Mouse (Mus musculus) midbrain, embryonic 14.5 days (tissue): ENCODE results near the gene Hsdl2. TPM values are rescaled to one million over a fixed set of nuclear protein-coding genes. Genes with fewer than 3 reads are reported as not detected.
A peak's percentile ranks its signal among the peaks of the same experiment; 100 is the strongest.

Experiments used
- ATAC-seq: fragments of 200-750 bp; cut with Nextera tagmentation; 2 replicates; pipeline ENCODE4 v1.8.0; 2017; ENCODE audit warnings: moderate number of reproducible peaks, moderate library complexity; ENCODE audit not compliant: low FRiP score, low TSS enrichment
- DNase-seq: peaks from one replicate; pipeline ENCODE4 v3.0.0-alpha.2; 2015
- H3K27ac ChIP-seq: fragments of 300-500 bp; sonication (generic); replicated peaks from 2 replicates; pipeline ENCODE4 v1.5.1; 2014; ENCODE audit warnings: mild to moderate bottlenecking, low read depth, low read length, moderate library complexity
- H3K27me3 ChIP-seq: fragments of 300-500 bp; sonication (generic); 2 replicates; pipeline ENCODE4 v1.6.1; 2014; ENCODE audit warnings: low read length, control low read depth, mixed read lengths; ENCODE audit not compliant: control insufficient read depth, insufficient read depth
- H3K36me3 ChIP-seq: fragments of 300-500 bp; sonication (generic); 2 replicates; pipeline ENCODE4 v1.6.1; 2014; ENCODE audit warnings: low read length, control low read depth; ENCODE audit not compliant: control insufficient read depth, insufficient read depth
- H3K4me1 ChIP-seq: fragments of 300-500 bp; sonication (generic); 2 replicates; pipeline ENCODE4 v1.6.1; 2014; ENCODE audit warnings: mild to moderate bottlenecking, antibody characterized with exemption, low read length, control low read depth; ENCODE audit not compliant: control insufficient read depth, insufficient read depth
- H3K4me2 ChIP-seq: fragments of 300-500 bp; sonication (generic); 2 replicates; pipeline ENCODE4 v1.6.1; 2014; ENCODE audit warnings: mild to moderate bottlenecking, low read length, moderate library complexity
- H3K4me3 ChIP-seq: fragments of 300-500 bp; sonication (generic); replicated peaks from 2 replicates; pipeline ENCODE4 v1.5.1; 2014; ENCODE audit warnings: low read depth, low read length
- H3K9ac ChIP-seq: fragments of 300-500 bp; sonication (generic); replicated peaks from 2 replicates; pipeline ENCODE4 v1.6.1; 2014; ENCODE audit warnings: mild to moderate bottlenecking, low read length, moderate library complexity
- H3K9me3 ChIP-seq: fragments of 300-500 bp; sonication (generic); 2 replicates; pipeline ENCODE4 v1.6.1; 2016; ENCODE audit warnings: low read length, control low read depth, mixed read lengths; ENCODE audit not compliant: control insufficient read depth
- WGBS: fragments of 180-500 bp; shearing (Covaris S2); extraction: QIAGEN DNeasy Blood & Tissue Kit; methylation state at CpG from one replicate; pipeline ENCODE4 v1.1.7; 2014; 5-methylcytosine and 5-hydroxymethylcytosine counted together
- polyA plus RNA-seq: library from polyadenylated mRNA; unstranded; fragments of >200 nt; fragmentation: Nextera tagmentation; extraction: Ambion mirVana; gene quantifications from 2 replicates; pipeline ENCODE4 v1.2.1, GENCODE M21; 2014

The Hsdl2 gene
- polyA plus RNA-seq, 1 experiment from 2014 or later: 31.7 TPM

DNA sequence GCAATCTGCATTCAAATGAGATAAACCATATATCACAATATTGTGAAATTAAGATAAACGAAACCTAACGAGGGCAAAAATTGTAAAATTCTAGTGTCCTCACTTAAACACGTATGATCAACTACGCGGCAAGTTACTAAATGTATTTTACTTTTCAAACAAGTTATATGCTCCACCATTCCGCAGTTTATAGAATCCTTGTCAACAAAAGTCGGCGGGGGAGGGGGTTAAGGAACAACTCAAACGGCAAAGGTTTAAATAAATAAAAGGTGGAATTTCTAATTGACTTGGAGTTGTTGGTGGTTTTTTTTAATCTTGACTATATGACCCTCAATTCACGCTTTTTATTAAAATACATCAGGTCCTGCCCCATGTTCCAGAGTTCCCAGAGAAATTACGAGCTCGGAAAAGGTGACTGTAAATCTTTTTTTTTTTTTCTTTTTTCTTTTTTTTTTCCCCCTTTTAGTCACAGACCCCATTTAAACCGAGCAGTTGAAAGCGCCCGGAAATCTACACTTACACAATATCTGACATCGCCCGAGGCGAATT is 33.3 kb upstream of the Hsdl2 start:
- no peaks in the 10 kb centered on the region for H3K27me3 ChIP-seq
- H3K9ac ChIP-seq: peak overlapping the region; percentile 91
- peak overlapping the region; percentile 90; the same call in 1 of the 2 replicates for H3K27ac ChIP-seq
- DNase-seq: peak; percentile 18
- peak overlapping the region; percentile 84 for H3K4me3 ChIP-seq
- no peaks in the 10 kb centered on the region for H3K9me3 ChIP-seq
- H3K4me2 ChIP-seq: peak overlapping the region; percentile 74
- peaks cover 7% of the 10 kb centered on the region for H3K4me1 ChIP-seq
- no peak for ATAC-seq
- no peaks in the 10 kb centered on the region for H3K36me3 ChIP-seq
- 8% methylated on average over 18 of the region's 18 CpGs for WGBS

DNA sequence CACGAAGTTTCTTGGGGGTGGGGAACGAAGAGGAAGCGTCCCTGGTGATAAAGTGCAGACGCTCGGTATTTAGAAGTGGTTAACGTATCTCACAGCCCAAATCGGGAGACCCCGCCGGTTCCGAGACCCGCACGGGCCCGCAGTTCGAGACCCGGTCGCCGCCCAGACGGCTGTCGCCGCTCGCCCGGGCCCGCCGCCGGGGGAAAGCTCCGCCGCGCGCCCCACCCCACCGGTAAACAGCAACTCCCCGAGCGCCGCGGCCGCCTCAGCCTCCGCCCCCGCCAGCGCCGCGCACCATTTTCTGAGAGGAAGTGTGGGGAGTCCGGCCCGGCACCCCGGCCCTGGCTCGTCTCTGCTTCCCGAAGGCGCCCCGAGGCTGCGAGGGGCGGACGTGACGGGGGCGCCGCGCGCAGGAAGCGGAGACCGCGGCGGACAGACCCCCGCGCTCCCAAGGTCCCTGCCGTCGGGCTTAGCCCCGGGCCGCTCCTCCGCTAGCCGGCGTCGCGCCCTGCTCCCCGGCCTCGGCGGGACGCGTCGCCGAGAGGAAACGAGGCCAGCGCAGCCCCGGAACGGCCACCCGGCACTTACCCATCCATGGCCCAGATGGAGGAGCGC is 32.7 kb upstream of the Hsdl2 start:
- H3K4me2 ChIP-seq: peak overlapping the region; percentile 74
- DNase-seq: peak; percentile 74
- under 1% methylated on average over 81 of the region's 83 CpGs for WGBS
- H3K9me3 ChIP-seq: no peaks in the 10 kb centered on the region
- H3K36me3 ChIP-seq: no peaks in the 10 kb centered on the region
- H3K27ac ChIP-seq: peak overlapping the region; percentile 90
- H3K4me1 ChIP-seq: peaks cover 7% of the 10 kb centered on the region
- H3K27me3 ChIP-seq: no peaks in the 10 kb centered on the region
- H3K9ac ChIP-seq: peak overlapping the region; percentile 91
- ATAC-seq: peak; percentile 84
- H3K4me3 ChIP-seq: peak overlapping the region; percentile 84

DNA sequence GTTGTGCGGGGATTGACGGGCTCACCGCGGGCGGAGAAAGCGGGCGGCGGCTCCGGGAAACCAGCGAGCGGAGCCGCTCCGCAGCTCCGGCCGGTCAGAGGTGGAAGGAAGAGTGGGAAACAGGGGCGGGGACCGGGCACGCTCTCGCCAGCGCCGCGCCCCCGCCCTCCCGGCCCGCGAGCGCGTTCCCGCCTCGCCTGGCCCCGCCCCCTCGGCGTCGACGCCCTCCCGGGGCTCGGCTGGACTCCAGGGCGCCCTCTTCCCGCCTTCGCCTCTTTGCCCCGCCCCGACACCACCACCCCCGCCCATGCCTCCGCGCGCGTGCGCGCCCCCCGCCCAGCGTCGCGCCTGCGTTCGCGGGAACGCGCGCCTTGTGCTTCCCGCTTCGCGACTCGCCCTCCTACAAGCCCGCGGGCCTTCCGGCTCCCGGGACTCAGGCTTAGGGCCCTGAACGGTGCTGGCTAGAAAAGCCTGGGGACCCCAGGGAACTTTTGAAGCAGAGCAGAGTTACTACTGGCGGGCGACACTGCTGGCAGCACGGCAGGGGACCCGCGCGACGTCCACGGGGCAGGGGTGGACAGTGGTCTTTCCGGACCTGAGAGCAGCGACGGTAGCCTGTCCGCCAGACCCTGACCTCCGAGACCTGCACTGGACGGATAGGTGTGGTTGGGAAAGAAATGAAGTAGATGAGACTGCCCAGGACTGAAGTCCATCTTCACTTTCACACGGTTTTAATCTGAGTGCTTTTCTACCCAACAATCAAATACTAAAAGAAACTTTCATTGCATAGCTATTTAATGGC is 32.0 kb upstream of the Hsdl2 start, which contains the start of gene Ptbp3:
Gene Ptbp3 (minus strand): TSS at position 190 of the 802 bp plus-strand sequence.
- Histone ChIP-seq H3K27ac (peak within 1 kb of the TSS; percentile 90), H3K4me1 (peaks cover 7% of the 10 kb centered on the region), H3K4me3 (peak within 1 kb of the TSS; percentile 84), H3K4me2 (peak within 1 kb of the TSS; percentile 74), H3K9me3 (no peaks in the 10 kb centered on the region), H3K9ac (peak within 1 kb of the TSS; percentile 91), H3K36me3 (no peaks in the 10 kb centered on the region), H3K27me3 (no peaks in the 10 kb centered on the region)
- DNase-seq (peak; percentile 97), ATAC-seq (peak; percentile 93)
- 2% methylated on average over 51 of the region's 83 CpGs for WGBS

DNA sequence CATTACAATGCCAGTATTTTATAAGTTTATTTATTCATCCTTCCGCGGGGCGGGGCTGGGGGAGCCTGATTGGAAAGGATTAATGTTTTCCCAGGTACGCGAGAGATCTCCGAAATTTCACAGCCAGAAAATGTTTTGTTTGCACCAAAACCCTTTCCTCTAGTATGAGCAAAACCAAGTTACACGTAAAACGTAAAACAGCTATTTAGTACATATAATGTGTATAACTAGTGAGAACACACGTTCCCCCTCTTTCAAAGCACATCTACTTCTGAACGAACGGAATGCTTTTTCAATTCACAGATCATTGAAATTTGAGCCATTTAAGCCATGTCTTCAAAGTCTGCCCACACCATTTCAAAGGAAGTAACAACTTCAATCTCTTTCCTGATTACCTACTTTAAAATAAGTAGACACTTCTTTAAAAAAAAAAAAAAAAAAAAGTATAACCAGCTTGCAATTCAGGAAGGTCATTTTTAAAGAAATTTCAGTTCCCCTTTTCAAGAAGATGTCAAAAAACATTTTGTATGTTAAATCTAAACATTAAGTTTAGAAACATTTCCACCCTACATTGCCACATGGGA is 31.3 kb upstream of the Hsdl2 start:
- H3K27me3 ChIP-seq: no peaks in the 10 kb centered on the region
- peak overlapping the region; percentile 90 for H3K27ac ChIP-seq
- 18% methylated on average over 11 of the region's 11 CpGs for WGBS
- DNase-seq (peak; percentile 34), ATAC-seq (no peak)
- H3K9ac ChIP-seq: peak overlapping the region; percentile 74
- H3K4me3 ChIP-seq: peak overlapping the region; percentile 84
- H3K4me2 ChIP-seq: peak overlapping the region; percentile 74
- H3K9me3 ChIP-seq: no peaks in the 10 kb centered on the region
- H3K4me1 ChIP-seq: peaks cover 7% of the 10 kb centered on the region
- no peaks in the 10 kb centered on the region for H3K36me3 ChIP-seq

DNA sequence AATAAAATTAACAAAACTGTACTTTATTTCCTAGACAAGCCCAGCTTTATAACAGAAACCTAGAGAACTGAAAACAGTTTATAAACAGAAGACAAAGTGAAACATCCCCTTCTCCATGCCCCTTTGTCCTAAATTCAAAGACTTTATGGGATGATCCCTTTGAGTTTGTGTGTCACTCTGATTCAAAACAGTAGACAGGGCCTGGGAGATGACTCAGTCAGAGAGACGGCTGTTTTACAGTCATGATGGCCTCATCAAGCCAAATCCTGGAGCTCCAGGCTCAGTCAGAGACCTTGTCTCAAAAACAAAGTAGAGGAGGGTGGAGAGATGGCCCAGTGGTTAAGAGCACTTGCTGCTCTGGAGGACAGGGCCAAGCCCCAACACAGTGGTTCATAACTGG is 29.5 kb upstream of the Hsdl2 start:
- H3K9ac ChIP-seq: no peak overlapping the region
- no peak overlapping the region for H3K4me3 ChIP-seq
- ATAC-seq (no peak), DNase-seq (no peak)
- H3K36me3 ChIP-seq: no peaks in the 10 kb centered on the region
- WGBS: 79% methylated on average over 1 of the region's 1 CpGs
- H3K4me2 ChIP-seq: no peak overlapping the region
- H3K4me1 ChIP-seq: peaks cover 1% of the 10 kb centered on the region; the same call in 1 of the 2 replicates
- no peaks in the 10 kb centered on the region for H3K27me3 ChIP-seq
- no peaks in the 10 kb centered on the region for H3K9me3 ChIP-seq
- no peak overlapping the region for H3K27ac ChIP-seq

DNA sequence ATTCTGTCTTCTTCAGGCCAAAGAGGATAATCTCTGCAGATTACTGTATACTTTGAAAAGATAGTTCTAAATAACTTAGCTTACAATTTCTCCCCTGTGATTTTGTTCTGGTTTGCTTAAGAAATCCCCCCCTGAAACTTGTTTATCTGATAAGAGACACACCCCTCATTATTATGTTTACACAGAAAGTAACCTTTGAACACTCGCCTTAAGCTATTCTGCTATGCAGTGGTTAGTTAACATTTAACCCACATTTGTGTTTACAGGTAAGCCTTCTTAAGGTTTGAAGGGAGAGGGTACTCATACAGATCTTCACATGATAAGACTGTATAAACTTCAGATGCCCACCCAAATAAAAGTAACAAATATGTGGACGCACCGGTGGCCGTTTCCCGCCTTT is 28.5 kb upstream of the Hsdl2 start:
- H3K36me3 ChIP-seq: no peaks in the 10 kb centered on the region
- ATAC-seq (no peak), DNase-seq (no peak)
- H3K4me2 ChIP-seq: no peak overlapping the region
- H3K4me1 ChIP-seq: no peaks in the 10 kb centered on the region
- no peaks in the 10 kb centered on the region for H3K27me3 ChIP-seq
- WGBS: 95% methylated on average over 5 of the region's 5 CpGs
- H3K4me3 ChIP-seq: no peak overlapping the region
- no peaks in the 10 kb centered on the region for H3K9me3 ChIP-seq
- no peak overlapping the region for H3K9ac ChIP-seq
- no peak overlapping the region for H3K27ac ChIP-seq

DNA sequence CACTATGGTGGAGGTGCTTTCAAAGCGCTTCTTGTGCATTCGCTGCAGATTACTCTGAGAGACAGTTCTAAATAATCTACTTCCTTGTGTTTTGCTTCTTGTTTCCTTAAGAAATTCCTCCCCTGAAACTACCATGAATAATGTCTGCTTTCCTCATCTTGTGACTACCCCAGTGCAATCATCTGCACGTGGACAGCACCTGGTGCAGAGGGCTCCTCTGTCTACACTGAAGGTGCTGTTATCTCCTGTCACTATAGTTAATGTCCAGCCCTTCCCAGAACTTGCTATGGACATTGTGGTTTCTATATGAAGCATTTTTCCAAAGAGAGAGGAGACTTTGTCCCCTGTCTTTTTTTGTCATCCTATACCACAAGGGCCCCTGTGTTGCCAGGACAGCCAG is 27.8 kb upstream of the Hsdl2 start:
- no peaks in the 10 kb centered on the region for H3K4me1 ChIP-seq
- H3K9me3 ChIP-seq: no peaks in the 10 kb centered on the region
- DNase-seq: no peak
- H3K4me3 ChIP-seq: no peak overlapping the region
- no peak overlapping the region for H3K27ac ChIP-seq
- H3K9ac ChIP-seq: no peak overlapping the region
- no peak overlapping the region for H3K4me2 ChIP-seq
- WGBS: 80% methylated on average over 3 of the region's 3 CpGs
- ATAC-seq: no peak
- no peaks in the 10 kb centered on the region for H3K36me3 ChIP-seq
- no peaks in the 10 kb centered on the region for H3K27me3 ChIP-seq

DNA sequence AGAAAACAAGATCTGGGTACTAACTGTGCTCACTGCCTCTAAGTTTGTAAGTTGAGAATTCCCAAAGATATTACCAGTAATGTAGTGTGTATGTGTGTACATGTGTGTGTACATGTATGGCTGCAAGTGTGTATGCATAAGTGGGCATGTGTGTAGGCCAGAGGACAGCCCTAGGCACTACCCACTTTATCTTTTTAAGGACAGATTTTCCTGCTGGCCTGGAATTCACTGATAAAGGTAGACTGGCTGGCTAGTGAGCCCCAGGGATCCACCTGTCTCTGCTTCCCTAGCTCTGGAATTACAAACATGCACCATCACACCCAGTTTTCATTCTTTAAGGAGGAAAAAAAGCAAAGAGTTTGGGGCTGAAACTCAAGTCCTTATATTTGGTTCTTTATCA is 26.2 kb upstream of the Hsdl2 start:
- ATAC-seq (no peak), DNase-seq (no peak)
- Histone ChIP-seq H3K36me3 (no peaks in the 10 kb centered on the region), H3K27ac (no peak overlapping the region), H3K4me3 (no peak overlapping the region), H3K9ac (no peak overlapping the region), H3K4me1 (no peaks in the 10 kb centered on the region), H3K27me3 (no peaks in the 10 kb centered on the region), H3K4me2 (no peak overlapping the region), H3K9me3 (no peaks in the 10 kb centered on the region)
